In the genomic region with DNA sequence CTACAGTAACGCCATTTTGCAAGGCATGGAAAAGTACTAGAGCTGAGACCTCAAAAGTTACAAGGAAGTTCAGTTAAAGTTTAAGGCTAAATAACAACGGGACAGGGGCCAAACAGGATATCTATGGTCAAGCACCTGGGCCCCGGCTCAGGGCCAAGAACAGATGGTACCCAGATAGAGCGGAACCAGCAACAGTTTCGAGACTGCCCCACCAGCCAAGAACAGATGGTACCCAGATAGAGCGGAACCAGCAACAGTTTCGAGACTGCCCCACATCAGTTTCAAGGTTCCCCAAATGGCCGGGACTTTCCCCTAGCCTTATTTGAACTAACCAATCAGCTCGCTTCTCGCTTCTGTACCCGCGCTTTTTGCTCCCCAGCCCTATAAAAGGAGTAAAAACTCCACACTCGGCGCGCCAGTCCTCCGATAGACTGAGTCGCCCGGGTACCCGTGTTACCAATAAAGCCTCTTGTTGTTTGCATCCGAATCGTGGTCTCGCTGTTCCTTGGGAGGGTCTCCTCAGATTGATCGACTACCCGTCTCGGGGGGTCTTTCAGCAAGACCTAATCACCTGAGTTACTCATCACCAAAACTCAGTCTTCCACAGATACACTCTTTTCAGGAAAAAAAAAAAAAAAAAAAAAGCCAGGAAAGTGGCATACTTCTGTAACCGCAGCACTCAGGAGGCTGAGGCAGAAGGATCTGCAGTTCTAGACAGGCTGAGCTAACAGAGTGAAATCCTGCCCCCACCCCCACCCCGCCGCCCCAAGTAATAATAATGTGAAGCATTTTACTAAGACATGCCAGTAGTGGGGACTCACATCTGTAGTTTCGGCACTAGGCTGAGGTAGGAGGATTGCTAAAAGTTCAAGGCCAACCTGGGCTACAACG, we compare ENCODE assay signal across 8 mouse cellular contexts. TPM values are rescaled to one million over a fixed set of nuclear protein-coding genes. Genes with fewer than 3 reads are reported as not detected.
DNase-seq lines count a peak whose midpoint lies in the region; ATAC-seq and TF ChIP-seq lines count a peak whose summit lies in the region.

No protein-coding gene starts in this region.

- TF ChIP-seq CTCF in lung, embryonic 14.5 days (IDR thresholded peaks at IDR 0.05; ENCODE audit: low read depth): no peak

- H3K4me3 ChIP-seq in lung, embryonic 14.5 days (ENCODE audit: low read depth, low read length): peak overlapping the region; percentile 87

- peak; percentile 44 to 56 for DNase-seq in right cerebral cortex, postnatal 10 days (ENCODE audit: low spot score in 2 of 2)
- no peak for DNase-seq in right cerebral cortex, postnatal 4 days
- peak; percentile 41 to 61 for DNase-seq in cerebellum, postnatal 10 days
- peak; percentile 99 for DNase-seq in heart, adult 11 months
- DNase-seq in kidney, adult 11 months: peak; percentile 80
- peak; percentile 70 for DNase-seq in lung, embryonic 14.5 days
- no peak for DNase-seq in embryo, embryonic 10 days (ENCODE audit: low spot score)

- H3K27me3 ChIP-seq in lung, embryonic 14.5 days (ENCODE audit: insufficient read depth, low read length): no peaks in the 10 kb centered on the region

- no peak for ATAC-seq in lung, embryonic 14.5 days (ENCODE audit: insufficient read depth)
- peak; percentile 71 for ATAC-seq in neutrophil, adult 5-6 weeks (ENCODE audit: extremely low read depth, insufficient number of reproducible peaks, low FRiP score, poor library complexity, severe bottlenecking)

- peak overlapping the region; percentile 94 for H3K9ac ChIP-seq in lung, embryonic 14.5 days

- peaks cover 10% of the 10 kb centered on the region; the same call in 1 of the 2 replicates for H3K36me3 ChIP-seq in lung, embryonic 14.5 days (ENCODE audit: insufficient read depth)

- H3K27ac ChIP-seq in lung, embryonic 14.5 days (ENCODE audit: low read depth): peak overlapping the region; percentile 100

- 82% methylated on average over 30 of the region's 30 CpGs for WGBS in lung, embryonic 14.5 days

- H3K4me1 ChIP-seq in lung, embryonic 14.5 days (ENCODE audit: insufficient read depth): peaks cover 8% of the 10 kb centered on the region; the same call in 1 of the 2 replicates

- peak overlapping the region; percentile 73 for H3K4me2 ChIP-seq in lung, embryonic 14.5 days

- no peaks in the 10 kb centered on the region for H3K9me3 ChIP-seq in lung, embryonic 14.5 days (ENCODE audit: low read depth, low read length)

RNA-seq across cellular contexts. Expression of a gene that starts 2.0 kb away (rescaled TPM):
- polyA plus RNA-seq in lung, embryonic 14.5 days (2014; fragmentation: Nextera tagmentation; extraction: Ambion mirVana): 56.2 and 62.5 TPM in 2 replicates
- total RNA-seq in neutrophil, adult 5-6 weeks (2017): 754 and 769 TPM in 2 replicates

RNA-seq across cellular contexts. Expression of a gene that starts 15.3 kb away (rescaled TPM):
- 143 and 145 TPM in 2 replicates for polyA plus RNA-seq in lung, embryonic 14.5 days (2014; fragmentation: Nextera tagmentation; extraction: Ambion mirVana)
- 93.6 and 95.4 TPM in 2 replicates for total RNA-seq in neutrophil, adult 5-6 weeks (2017)

RNA-seq across cellular contexts. Expression of a gene that starts 40.8 kb away (rescaled TPM):
- polyA plus RNA-seq in lung, embryonic 14.5 days (2014; fragmentation: Nextera tagmentation; extraction: Ambion mirVana): 37.3 and 41.1 TPM in 2 replicates
- 79.6 and 87.1 TPM in 2 replicates for total RNA-seq in neutrophil, adult 5-6 weeks (2017)

Comparison
In these comparisons a context has a peak if more than half of its experiments do, and no peak if none do; other contexts are left out.
1. DNase-seq: peak in right cerebral cortex, postnatal 10 days (2 of 2), cerebellum, postnatal 10 days (2 of 2), heart, adult 11 months (single experiment), kidney, adult 11 months (single experiment) and lung, embryonic 14.5 days (single experiment); none in right cerebral cortex, postnatal 4 days (single experiment) and embryo, embryonic 10 days (single experiment).